Mouse (Mus musculus) midbrain, postnatal 0 days (tissue): Measurements from ENCODE around the gene Crtc1. TPM values are rescaled to one million over a fixed set of nuclear protein-coding genes. Genes with fewer than 3 reads are reported as not detected.

Source experiments
- ATAC-seq: fragments of 200-750 bp; cut with Nextera tagmentation; 2 replicates; pipeline ENCODE4 v1.8.0; 2017; ENCODE audit warnings: moderate number of reproducible peaks, mild to moderate bottlenecking, moderate TSS enrichment, moderate library complexity; ENCODE audit not compliant: low FRiP score
- DNase-seq: peaks from one replicate; pipeline ENCODE4 v3.0.0-alpha.2; 2015; ENCODE audit warnings: low spot score
- H3K27ac ChIP-seq: fragments of 300-500 bp; sonication (generic); 2 replicates; pipeline ENCODE4 v1.5.1; 2014; ENCODE audit warnings: low read depth, mild to moderate bottlenecking, low read length, mixed read lengths
- H3K27me3 ChIP-seq: fragments of 300-500 bp; sonication (generic); 2 replicates; pipeline ENCODE4 v1.6.1; 2014; ENCODE audit warnings: low read length, control low read depth, mixed read lengths; ENCODE audit not compliant: insufficient read depth
- H3K36me3 ChIP-seq: fragments of 300-500 bp; sonication (generic); 2 replicates; pipeline ENCODE4 v1.6.1; 2014; ENCODE audit warnings: low read length, control low read depth, mixed read lengths; ENCODE audit not compliant: insufficient read depth
- H3K4me1 ChIP-seq: fragments of 300-500 bp; sonication (generic); 2 replicates; pipeline ENCODE4 v1.6.1; 2014; ENCODE audit warnings: mild to moderate bottlenecking, control low read depth, antibody characterized with exemption, low read length, mixed read lengths; ENCODE audit not compliant: insufficient read depth
- H3K4me2 ChIP-seq: fragments of 300-500 bp; sonication (generic); 2 replicates; pipeline ENCODE4 v1.6.1; 2014; ENCODE audit warnings: low read depth, mild to moderate bottlenecking, low read length, mixed read lengths; ENCODE audit not compliant: poor library complexity, severe bottlenecking
- H3K4me3 ChIP-seq: fragments of 300-500 bp; sonication (generic); 2 replicates; pipeline ENCODE4 v1.5.1; 2014; ENCODE audit warnings: low read depth, mild to moderate bottlenecking, low read length, moderate library complexity
- H3K9ac ChIP-seq: fragments of 300-500 bp; sonication (generic); replicated peaks from 2 replicates; pipeline ENCODE4 v1.6.1; 2014; ENCODE audit warnings: mild to moderate bottlenecking, low read length, moderate library complexity, mixed read lengths; ENCODE audit not compliant: poor library complexity, severe bottlenecking
- H3K9me3 ChIP-seq: fragments of 300-500 bp; sonication (generic); 2 replicates; pipeline ENCODE4 v1.6.1; 2016; ENCODE audit warnings: low read length, control low read depth
- CTCF ChIP-seq: IDR thresholded peaks from 2 replicates; pipeline ENCODE4 v1.5.1; 2016; ENCODE audit warnings: antibody characterized with exemption, mild to moderate bottlenecking
- WGBS: fragments of 180-500 bp; shearing (Covaris S2); extraction: QIAGEN DNeasy Blood & Tissue Kit; methylation state at CpG from one replicate; pipeline ENCODE4 v1.1.7; 2014; 5-methylcytosine and 5-hydroxymethylcytosine counted together
- polyA plus RNA-seq: library from polyadenylated mRNA; unstranded; fragments of >200 nt; fragmentation: Nextera tagmentation; extraction: Ambion mirVana; gene quantifications from 2 replicates; pipeline ENCODE4 v1.2.1, GENCODE M21; 2015
- total RNA-seq: library from RNA; depleted of rRNA; stranded (reverse); fragments of >200 nt; gene quantifications from 2 replicates; pipeline ENCODE4 v1.2.3, GENCODE M21; 2014

Crtc1 gene
- total and polyA plus RNA-seq, 2 experiments from 2014 or later: 47.8 to 56.3 TPM

DNA sequence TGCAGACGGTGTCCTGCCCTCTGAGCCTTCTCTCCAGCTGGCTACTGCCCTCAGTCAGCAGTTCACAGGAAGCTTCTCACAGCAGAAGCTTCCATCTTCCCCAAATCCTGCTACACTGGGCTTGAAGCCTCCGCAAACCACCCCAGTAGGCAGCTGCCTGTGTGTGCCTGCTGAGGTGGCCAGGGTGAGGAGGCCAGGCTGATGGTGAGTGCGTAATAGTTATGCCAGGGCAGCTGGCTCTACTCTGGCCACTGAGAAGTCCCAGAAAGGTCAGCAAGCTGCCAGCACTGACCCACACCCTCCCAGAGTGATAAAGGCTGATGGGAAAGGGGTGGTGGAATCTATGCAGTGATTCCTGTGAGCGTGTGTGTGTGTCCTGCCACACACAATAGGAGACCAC lies 26.9 kb upstream of the Crtc1 start:
- ATAC-seq: no peak
- no peak overlapping the region for H3K9ac ChIP-seq
- no peak for TF ChIP-seq CTCF

DNA sequence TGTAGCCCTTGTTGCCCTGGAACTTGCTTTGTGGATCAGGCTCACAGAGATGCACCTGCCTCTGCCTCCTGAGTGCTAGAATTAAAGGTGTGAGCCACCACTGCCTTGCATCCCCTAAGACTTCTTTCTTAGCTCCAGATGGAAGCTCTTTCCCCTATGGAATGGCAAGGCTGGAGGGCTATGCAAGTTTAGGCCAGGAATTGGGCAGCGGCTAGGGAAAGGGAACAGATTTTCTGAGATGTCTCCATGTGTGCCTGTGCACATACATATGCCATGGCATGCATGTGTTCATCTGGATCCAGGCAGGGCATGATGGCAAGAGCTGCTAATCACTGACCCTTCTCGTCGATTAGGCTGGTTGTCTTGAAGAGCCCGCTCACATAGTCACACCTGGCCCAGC lies 26.3 kb upstream of the Crtc1 start:
- Histone ChIP-seq H3K4me1 (0 out of 2 replicates have a peak, but pooled peaks cover 2% of the 10 kb centered on the region), H3K4me2 (no peak overlapping the region), H3K9me3 (no peaks in the 10 kb centered on the region), H3K4me3 (no peak overlapping the region), H3K27ac (no peak overlapping the region), H3K36me3 (no peaks in the 10 kb centered on the region), H3K27me3 (no peaks in the 10 kb centered on the region), H3K9ac (no peak overlapping the region)
- TF ChIP-seq CTCF: no peak
- no peak for DNase-seq
- ATAC-seq: no peak
- 97% methylated on average over 4 of the region's 4 CpGs for WGBS

More for the DNA sequence above, 26.9 kb upstream of the Crtc1 start:
- no peaks in the 10 kb centered on the region for H3K9me3 ChIP-seq
- H3K27ac ChIP-seq: no peak overlapping the region
- no peak overlapping the region for H3K4me3 ChIP-seq
- H3K4me1 ChIP-seq: 0 out of 2 replicates have a peak, but pooled peaks cover 2% of the 10 kb centered on the region
- no peaks in the 10 kb centered on the region for H3K36me3 ChIP-seq
- no peak overlapping the region for H3K4me2 ChIP-seq
- WGBS: 85% methylated on average over 4 of the region's 4 CpGs
- H3K27me3 ChIP-seq: no peaks in the 10 kb centered on the region
- DNase-seq: no peak

DNA sequence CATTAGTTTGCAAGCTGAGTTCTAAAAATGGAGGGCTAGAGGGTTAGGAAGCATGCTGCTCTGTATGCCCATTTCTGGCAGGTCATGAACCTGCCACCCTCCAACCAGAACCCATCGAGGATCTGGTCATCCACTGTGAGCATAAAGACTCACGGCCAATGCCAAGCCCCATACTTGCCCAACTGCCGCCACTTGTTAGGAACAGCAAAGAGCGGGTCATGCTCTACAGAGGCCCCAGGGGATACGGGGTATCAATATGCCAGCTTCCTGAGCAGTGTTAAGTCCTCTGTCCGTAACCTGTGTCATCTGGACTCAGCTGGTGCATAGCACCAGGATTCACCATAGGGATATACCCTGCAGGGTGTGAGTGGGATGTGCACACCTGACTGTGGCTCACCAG lies 24.8 kb upstream of the Crtc1 start:
- Histone ChIP-seq H3K4me2 (no peak overlapping the region), H3K9ac (no peak overlapping the region), H3K9me3 (no peaks in the 10 kb centered on the region), H3K27ac (no peak overlapping the region), H3K27me3 (no peaks in the 10 kb centered on the region), H3K36me3 (peaks cover 2% of the 10 kb centered on the region; the same call in 1 of the 2 replicates), H3K4me1 (0 out of 2 replicates have a peak, but pooled peaks cover 2% of the 10 kb centered on the region), H3K4me3 (no peak overlapping the region)
- WGBS: 92% methylated on average over 6 of the region's 6 CpGs
- no peak for DNase-seq
- TF ChIP-seq CTCF: no peak
- no peak for ATAC-seq

- no peak overlapping the region for H3K27ac ChIP-seq
- no peak overlapping the region for H3K4me2 ChIP-seq
- no peaks in the 10 kb centered on the region for H3K9me3 ChIP-seq
- H3K27me3 ChIP-seq: no peaks in the 10 kb centered on the region
- no peak overlapping the region for H3K9ac ChIP-seq
- no peak overlapping the region for H3K4me3 ChIP-seq
- 0 out of 2 replicates have a peak, but pooled peaks cover 2% of the 10 kb centered on the region for H3K4me1 ChIP-seq
- TF ChIP-seq CTCF: no peak
- peaks cover 2% of the 10 kb centered on the region; the same call in 1 of the 2 replicates for H3K36me3 ChIP-seq
- 46% methylated on average over 4 of the region's 4 CpGs for WGBS
- no peak for ATAC-seq
- DNase-seq: peak; percentile 33
These were observed 23.9 kb upstream of the Crtc1 start for GRCm38 (mm10) chr8:70463306-70463705.

DNA sequence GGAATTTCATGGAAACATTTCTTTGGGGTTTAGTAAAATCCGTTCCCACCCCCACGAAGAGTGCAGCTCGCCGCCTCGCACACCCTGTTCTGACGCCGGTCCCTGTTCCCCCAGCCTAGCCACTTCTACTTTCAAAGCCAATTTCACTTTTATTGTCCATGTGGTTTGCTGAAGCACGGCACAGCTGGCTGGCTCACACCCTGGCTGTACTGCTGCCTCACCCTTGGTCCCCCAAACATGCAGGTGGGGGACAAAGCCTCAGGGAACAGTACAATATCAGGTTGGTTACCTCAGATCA lies 23.1 kb upstream of the Crtc1 start:
- Histone ChIP-seq H3K36me3 (peaks cover 2% of the 10 kb centered on the region; the same call in 1 of the 2 replicates), H3K9ac (no peak overlapping the region), H3K4me3 (no peak overlapping the region), H3K9me3 (no peaks in the 10 kb centered on the region), H3K27ac (no peak overlapping the region), H3K4me1 (0 out of 2 replicates have a peak, but pooled peaks cover 2% of the 10 kb centered on the region), H3K4me2 (no peak overlapping the region), H3K27me3 (no peaks in the 10 kb centered on the region)
- DNase-seq (no peak), ATAC-seq (no peak)
- no peak for TF ChIP-seq CTCF
- 89% methylated on average over 8 of the region's 8 CpGs for WGBS

DNA sequence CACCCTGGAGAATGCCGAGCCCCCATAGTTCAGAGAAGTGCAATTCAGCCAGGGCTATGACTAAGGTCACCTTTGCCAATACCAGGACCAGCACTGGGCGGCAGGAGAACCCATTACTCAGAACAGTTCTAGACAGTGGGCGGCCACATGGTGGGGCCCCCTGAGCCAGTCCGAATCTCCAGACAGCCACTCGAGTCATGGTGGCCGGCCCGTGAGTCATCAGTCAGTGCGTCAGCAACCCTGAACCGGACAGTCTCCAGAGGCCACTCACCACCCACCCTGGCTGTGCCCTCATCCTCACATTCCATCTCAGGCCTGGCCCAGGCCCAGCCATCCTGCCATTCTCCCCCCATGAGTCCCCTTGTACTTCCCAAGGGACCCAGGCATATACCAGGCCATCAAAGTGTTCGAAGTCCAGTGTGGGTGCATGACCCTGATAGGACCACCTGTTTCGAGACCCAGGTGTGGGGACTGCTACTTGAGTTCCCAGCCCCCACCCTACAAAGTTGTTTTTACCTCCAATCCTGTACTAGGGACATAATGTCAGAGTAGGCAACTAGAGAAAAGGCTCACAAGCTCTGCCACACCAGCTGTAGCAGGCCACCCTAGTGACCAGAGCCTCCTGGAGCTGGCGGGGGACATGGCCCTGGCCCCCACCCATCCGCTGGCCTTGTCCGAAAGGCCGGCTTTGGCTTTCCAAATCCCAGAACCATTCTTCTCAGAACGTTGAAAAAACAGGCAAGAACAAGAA lies 22.6 kb upstream of the Crtc1 start:
- Histone ChIP-seq H3K9ac (no peak overlapping the region), H3K36me3 (peaks cover 2% of the 10 kb centered on the region; the same call in 1 of the 2 replicates), H3K4me2 (no peak overlapping the region), H3K4me1 (0 out of 2 replicates have a peak, but pooled peaks cover 2% of the 10 kb centered on the region), H3K9me3 (no peaks in the 10 kb centered on the region), H3K27ac (no peak overlapping the region), H3K4me3 (no peak overlapping the region), H3K27me3 (no peaks in the 10 kb centered on the region)
- no peak for DNase-seq
- ATAC-seq: no peak
- WGBS: 95% methylated on average over 16 of the region's 16 CpGs
- TF ChIP-seq CTCF: no peak
